Mouse (Mus musculus): ENCODE measurements around the gene Gm10775. TPM values are rescaled to one million over a fixed set of nuclear protein-coding genes. Genes with fewer than 3 reads are reported as not detected.

The Gm10775 gene
- polyA plus RNA-seq (2016; fragmentation: Nextera tagmentation; extraction: Ambion mirVana): not detected in 2 replicates

GRCm38 (mm10) chr13:65259239-65259638 lies at the start of gene Gm10775:
Gene Gm10775 (plus strand): TSS chr13:65259539.
- H3K36me3 ChIP-seq: peaks cover 65% of the 10 kb centered on the region
- H3K4me3 ChIP-seq: peak within 1 kb of the TSS; percentile 24

GRCm38 (mm10) chr13:65225945-65226344 lies 33.4 kb upstream of the Gm10775 start:
- 76% methylated on average over 6 of the region's 6 CpGs for WGBS
- 0 out of 2 replicates have a peak, but pooled peaks cover 4% of the 10 kb centered on the region for H3K9me3 ChIP-seq (replicated peaks)
- no peak overlapping the region for H3K4me3 ChIP-seq
- H3K36me3 ChIP-seq: no peaks in the 10 kb centered on the region
- no peaks in the 10 kb centered on the region for H3K4me1 ChIP-seq
- H3K27ac ChIP-seq: no peak overlapping the region
- no peaks in the 10 kb centered on the region for H3K27me3 ChIP-seq (ENCODE audit: low read depth, poor library complexity, severe bottlenecking)
- DNase-seq (ENCODE audit: low spot score): no peak

More at GRCm38 (mm10) chr13:65259239-65259638, at the start of gene Gm10775:
- WGBS: 36% methylated on average over 29 of the region's 29 CpGs
- DNase-seq (ENCODE audit: low spot score): no peak
- H3K9me3 ChIP-seq (replicated peaks): peaks cover 43% of the 10 kb centered on the region
- no peak within 1 kb of the TSS for H3K27ac ChIP-seq
- H3K27me3 ChIP-seq (ENCODE audit: low read depth, poor library complexity, severe bottlenecking): peaks cover 21% of the 10 kb centered on the region
- H3K4me1 ChIP-seq: no peaks in the 10 kb centered on the region

DNA sequence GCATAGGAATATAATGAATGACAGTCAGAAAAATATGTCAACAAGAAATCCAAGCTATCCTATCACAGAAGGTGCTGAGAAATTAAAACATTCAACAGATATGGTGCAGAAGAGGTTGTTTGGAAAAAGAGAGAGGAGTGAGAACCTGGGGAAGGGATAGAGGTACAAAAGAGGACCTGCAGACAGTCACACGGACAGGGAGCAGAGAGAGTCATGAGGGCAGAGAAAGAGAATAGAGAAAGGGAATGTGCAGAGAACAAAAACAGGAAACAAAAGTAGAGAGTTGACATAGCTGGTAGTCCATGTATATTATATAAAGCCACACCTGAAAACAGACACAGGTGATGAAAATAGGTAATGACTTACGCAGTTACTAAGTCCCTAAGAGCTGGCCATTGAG lies 32.7 kb upstream of the Gm10775 start:
- H3K9me3 ChIP-seq (replicated peaks): 0 out of 2 replicates have a peak, but pooled peaks cover 4% of the 10 kb centered on the region
- no peaks in the 10 kb centered on the region for H3K4me1 ChIP-seq
- no peak for DNase-seq (ENCODE audit: low spot score)
- no peak overlapping the region for H3K27ac ChIP-seq
- WGBS: 94% methylated on average over 2 of the region's 2 CpGs
- no peaks in the 10 kb centered on the region for H3K36me3 ChIP-seq
- H3K4me3 ChIP-seq: no peak overlapping the region
- H3K27me3 ChIP-seq (ENCODE audit: low read depth, poor library complexity, severe bottlenecking): no peaks in the 10 kb centered on the region

DNA sequence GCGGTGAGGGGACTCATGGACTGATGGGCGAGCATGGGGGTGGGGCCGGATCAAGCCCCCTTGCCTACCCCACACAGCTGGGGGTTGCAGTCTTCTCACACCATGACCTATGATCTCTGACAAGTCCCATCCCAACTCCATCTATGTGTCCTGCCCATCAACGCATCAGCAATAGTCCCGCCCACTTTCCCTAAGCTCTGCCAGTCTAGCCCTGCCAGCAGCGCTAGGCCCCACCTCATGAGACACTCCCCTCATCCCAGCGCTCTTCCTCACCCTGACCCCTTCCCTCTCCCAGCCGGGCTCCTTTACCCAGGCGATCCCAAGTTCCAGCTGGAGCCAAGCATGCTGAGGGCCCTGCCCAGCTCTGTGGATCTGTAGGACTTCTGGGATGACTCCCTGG lies 22.1 kb upstream of the Gm10775 start:
- DNase-seq (ENCODE audit: low spot score): no peak
- H3K27me3 ChIP-seq (ENCODE audit: low read depth, poor library complexity, severe bottlenecking): no peaks in the 10 kb centered on the region
- 74% methylated on average over 9 of the region's 9 CpGs for WGBS

GRCm38 (mm10) chr13:65240509-65241098 lies 18.7 kb upstream of the Gm10775 start:
- Histone ChIP-seq H3K9me3 (replicated peaks) (no peaks in the 10 kb centered on the region; the same call in 1 of the 2 replicates), H3K27ac (peak overlapping the region; percentile 90), H3K4me3 (peak overlapping the region; percentile 88), H3K36me3 (peaks cover 27% of the 10 kb centered on the region), H3K27me3 (ENCODE audit: low read depth, poor library complexity, severe bottlenecking) (no peaks in the 10 kb centered on the region), H3K4me1 (peaks cover 16% of the 10 kb centered on the region)
- 1% methylated on average over 28 of the region's 28 CpGs for WGBS
- DNase-seq (ENCODE audit: low spot score): peak; percentile 94

More for the DNA sequence above, 22.1 kb upstream of the Gm10775 start:
- H3K27ac ChIP-seq: no peak overlapping the region
- no peak overlapping the region for H3K4me3 ChIP-seq
- H3K36me3 ChIP-seq: 0 out of 2 replicates have a peak, but pooled peaks cover under 1% of the 10 kb centered on the region
- no peaks in the 10 kb centered on the region; the same call in 1 of the 2 replicates for H3K9me3 ChIP-seq (replicated peaks)
- peaks cover 10% of the 10 kb centered on the region for H3K4me1 ChIP-seq

GRCm38 (mm10) chr13:65241099-65241626 lies 18.2 kb upstream of the Gm10775 start:
- peaks cover 16% of the 10 kb centered on the region for H3K4me1 ChIP-seq
- H3K27ac ChIP-seq: peak overlapping the region; percentile 90
- H3K4me3 ChIP-seq: peak overlapping the region; percentile 88
- no peaks in the 10 kb centered on the region for H3K27me3 ChIP-seq (ENCODE audit: low read depth, poor library complexity, severe bottlenecking)
- under 1% methylated on average over 45 of the region's 45 CpGs for WGBS
- H3K9me3 ChIP-seq (replicated peaks): peaks cover 3% of the 10 kb centered on the region; the same call in 1 of the 2 replicates
- peaks cover 32% of the 10 kb centered on the region for H3K36me3 ChIP-seq
- peak; percentile 91 for DNase-seq (ENCODE audit: low spot score)

DNA sequence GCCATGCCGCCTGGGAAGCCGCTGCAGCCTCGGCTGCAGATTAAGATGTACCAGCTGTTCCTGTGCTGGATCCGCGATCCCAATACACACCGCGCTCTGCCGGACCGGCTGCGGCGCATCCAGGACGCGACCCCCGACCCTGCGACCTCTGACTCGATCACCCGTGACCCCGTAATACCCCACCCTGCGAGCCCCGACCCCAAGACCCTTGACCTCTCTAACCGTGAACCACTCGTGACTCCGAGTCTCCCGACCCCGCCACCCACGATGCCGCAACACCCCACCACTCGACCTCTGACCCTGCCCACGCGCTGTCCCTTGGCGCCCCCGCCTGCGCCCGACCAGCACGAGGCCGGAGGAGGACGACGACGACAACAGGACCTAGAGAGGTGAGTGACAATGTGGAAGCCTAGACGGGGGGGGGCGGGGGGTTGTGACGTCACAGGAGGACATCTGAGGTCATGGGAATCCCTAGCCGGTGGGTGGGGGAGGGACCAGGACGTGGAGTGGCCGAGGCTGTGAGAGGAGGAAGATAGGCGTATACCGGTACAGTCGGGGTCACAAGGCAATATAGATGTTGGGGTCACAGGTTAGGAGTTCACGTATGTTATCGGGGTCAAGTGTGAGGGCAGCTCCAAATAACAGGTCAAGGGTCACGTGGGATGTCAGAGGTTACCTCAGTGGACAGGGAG lies 17.6 kb upstream of the Gm10775 start:
- Histone ChIP-seq H3K9me3 (replicated peaks) (peaks cover 3% of the 10 kb centered on the region; the same call in 1 of the 2 replicates), H3K27ac (peak overlapping the region; percentile 90), H3K4me3 (peak overlapping the region; percentile 88), H3K36me3 (peaks cover 33% of the 10 kb centered on the region), H3K4me1 (peaks cover 16% of the 10 kb centered on the region), H3K27me3 (ENCODE audit: low read depth, poor library complexity, severe bottlenecking) (no peaks in the 10 kb centered on the region)
- peak; percentile 55 for DNase-seq (ENCODE audit: low spot score)
- 3% methylated on average over 50 of the region's 51 CpGs for whole genome bisulfite sequencing

DNA sequence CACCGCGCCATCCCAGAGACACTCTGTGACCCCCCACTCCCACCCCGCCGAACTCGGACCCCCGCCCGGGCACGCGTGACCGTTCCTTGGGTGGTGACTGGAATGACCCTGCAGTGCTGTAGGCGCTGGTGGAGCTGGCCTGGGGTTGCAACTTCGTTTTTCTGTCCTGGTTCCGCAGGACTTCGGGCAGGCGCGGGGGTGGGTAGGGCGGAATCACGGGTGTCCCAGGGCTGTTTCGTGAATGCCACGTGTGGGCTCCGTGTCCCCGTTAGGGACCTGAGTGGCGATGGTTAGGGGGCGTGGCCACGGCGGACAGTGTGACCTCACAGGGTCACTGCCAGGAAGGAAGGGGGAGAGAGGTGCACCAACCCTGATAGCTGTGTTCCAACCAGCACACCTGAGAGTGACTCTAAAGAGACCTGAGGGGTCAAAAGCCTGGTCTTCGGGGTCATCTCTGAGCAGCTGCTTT lies 17.0 kb upstream of the Gm10775 start:
- 35% methylated on average over 27 of the region's 27 CpGs for WGBS
- H3K36me3 ChIP-seq: peaks cover 38% of the 10 kb centered on the region
- H3K9me3 ChIP-seq (replicated peaks): peaks cover 3% of the 10 kb centered on the region; the same call in 1 of the 2 replicates

DNA sequence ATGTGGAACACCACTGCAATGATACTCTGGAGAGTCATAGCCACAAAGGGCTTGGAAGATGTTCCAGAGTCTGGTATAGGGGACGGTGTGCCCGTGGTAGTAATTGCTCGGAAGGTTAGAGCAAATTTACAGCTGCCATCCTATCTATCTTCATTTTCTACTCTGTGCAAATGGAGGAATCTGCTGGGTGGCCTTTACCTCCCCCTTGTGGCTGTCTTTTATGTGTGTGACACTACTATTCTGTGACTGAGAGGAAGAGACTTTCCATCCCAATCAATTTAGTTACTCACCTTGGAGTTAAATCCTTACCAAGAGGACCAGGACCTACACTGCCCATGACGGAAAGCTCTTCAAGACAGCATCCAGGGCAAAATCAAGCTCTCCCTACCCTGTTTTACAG lies 16.1 kb upstream of the Gm10775 start:
- WGBS: 94% methylated on average over 4 of the region's 4 CpGs
- H3K27ac ChIP-seq: no peak overlapping the region
- no peak for DNase-seq (ENCODE audit: low spot score)
- H3K27me3 ChIP-seq (ENCODE audit: low read depth, poor library complexity, severe bottlenecking): no peaks in the 10 kb centered on the region
- H3K4me1 ChIP-seq: peaks cover 16% of the 10 kb centered on the region
- H3K9me3 ChIP-seq (replicated peaks): peaks cover 6% of the 10 kb centered on the region; the same call in 1 of the 2 replicates
- H3K36me3 ChIP-seq: peaks cover 47% of the 10 kb centered on the region
- no peak overlapping the region for H3K4me3 ChIP-seq

More for the DNA sequence above, 17.0 kb upstream of the Gm10775 start:
- Histone ChIP-seq H3K27me3 (ENCODE audit: low read depth, poor library complexity, severe bottlenecking) (no peaks in the 10 kb centered on the region), H3K27ac (0 out of 2 replicates have a peak overlapping the region, but pooled peaks have one; percentile 90), H3K4me1 (peaks cover 16% of the 10 kb centered on the region), H3K4me3 (peak overlapping the region; percentile 88)
- no peak for DNase-seq (ENCODE audit: low spot score)

GRCm38 (mm10) chr13:65258175-65258954 lies 974 bp upstream of the Gm10775 start:
- peaks cover 56% of the 10 kb centered on the region for H3K36me3 ChIP-seq
- no peak for DNase-seq (ENCODE audit: low spot score)
- H3K27me3 ChIP-seq (ENCODE audit: low read depth, poor library complexity, severe bottlenecking): peaks cover 21% of the 10 kb centered on the region
- peaks cover 36% of the 10 kb centered on the region for H3K9me3 ChIP-seq (replicated peaks)
- H3K27ac ChIP-seq: no peak overlapping the region
- H3K4me1 ChIP-seq: no peaks in the 10 kb centered on the region
- H3K4me3 ChIP-seq: peak overlapping the region; percentile 24
- 26% methylated on average over 36 of the region's 36 CpGs for WGBS

- no peak for DNase-seq (ENCODE audit: low spot score)
- Histone ChIP-seq H3K27me3 (ENCODE audit: low read depth, poor library complexity, severe bottlenecking) (peaks cover 21% of the 10 kb centered on the region), H3K27ac (no peak overlapping the region), H3K36me3 (peaks cover 66% of the 10 kb centered on the region), H3K4me1 (no peaks in the 10 kb centered on the region), H3K4me3 (no peak overlapping the region), H3K9me3 (replicated peaks) (peaks cover 41% of the 10 kb centered on the region)
- 92% methylated on average over 5 of the region's 5 CpGs for WGBS
Measured at GRCm38 (mm10) chr13:65262086-65262485, 2.7 kb downstream of the Gm10775 start.

GRCm38 (mm10) chr13:65277994-65278382 lies 18.6 kb downstream of the Gm10775 start:
- DNase-seq (ENCODE audit: low spot score): no peak
- Histone ChIP-seq H3K4me1 (no peaks in the 10 kb centered on the region), H3K4me3 (peak overlapping the region; percentile 71), H3K36me3 (peaks cover 53% of the 10 kb centered on the region), H3K27ac (peak overlapping the region; percentile 87), H3K27me3 (ENCODE audit: low read depth, poor library complexity, severe bottlenecking) (no peaks in the 10 kb centered on the region), H3K9me3 (replicated peaks) (no peaks in the 10 kb centered on the region)
- 14% methylated on average over 9 of the region's 9 CpGs for WGBS
